Mouse (Mus musculus): ENCODE measurements around the gene Mfsd2a.
A peak's percentile ranks its signal among the peaks of the same experiment; 100 is the strongest.
"Not testable (repeated sequence)": the region's sequence is repeated elsewhere in the genome, so short reads cannot be mapped to it uniquely, and the experiment has no call there.

Gene Mfsd2a

GRCm38 (mm10) chr4:122961100-122961567 lies at the start of gene Mfsd2a:
Gene Mfsd2a (minus strand): TSS chr4:122961188.
- no peak for DNase-seq (ENCODE audit: low read depth, low spot score)

- peak; percentile 92 for DNase-seq (ENCODE audit: low read depth, low spot score)
These were observed 44.3 kb upstream of the Mfsd2a start for GRCm38 (mm10) chr4:123005054-123005966.

GRCm38 (mm10) chr4:123000617-123001342 lies 39.8 kb upstream of the Mfsd2a start:
- no peak for DNase-seq (ENCODE audit: low read depth, low spot score)

- DNase-seq (ENCODE audit: low read depth, low spot score): no peak
These were observed 39.1 kb upstream of the Mfsd2a start for GRCm38 (mm10) chr4:123000130-123000529.

- no peak for DNase-seq (ENCODE audit: low read depth, low spot score)
These were observed 38.3 kb upstream of the Mfsd2a start for GRCm38 (mm10) chr4:122999263-122999691.

GRCm38 (mm10) chr4:122998537-122999262 lies 37.7 kb upstream of the Mfsd2a start:
- DNase-seq (ENCODE audit: low read depth, low spot score): no peak

- no peak for DNase-seq (ENCODE audit: low read depth, low spot score)
These were observed 35.8 kb upstream of the Mfsd2a start for GRCm38 (mm10) chr4:122996618-122997381.

- DNase-seq (ENCODE audit: low read depth, low spot score): no peak
These were observed 35.2 kb upstream of the Mfsd2a start for GRCm38 (mm10) chr4:122996221-122996617.

- peak; percentile 51 for DNase-seq (ENCODE audit: low read depth, low spot score)
These were observed 34.6 kb upstream of the Mfsd2a start, which contains the start of gene Mycl for GRCm38 (mm10) chr4:122995404-122996220. Gene Mycl (plus strand): TSS chr4:122995652.

DNA sequence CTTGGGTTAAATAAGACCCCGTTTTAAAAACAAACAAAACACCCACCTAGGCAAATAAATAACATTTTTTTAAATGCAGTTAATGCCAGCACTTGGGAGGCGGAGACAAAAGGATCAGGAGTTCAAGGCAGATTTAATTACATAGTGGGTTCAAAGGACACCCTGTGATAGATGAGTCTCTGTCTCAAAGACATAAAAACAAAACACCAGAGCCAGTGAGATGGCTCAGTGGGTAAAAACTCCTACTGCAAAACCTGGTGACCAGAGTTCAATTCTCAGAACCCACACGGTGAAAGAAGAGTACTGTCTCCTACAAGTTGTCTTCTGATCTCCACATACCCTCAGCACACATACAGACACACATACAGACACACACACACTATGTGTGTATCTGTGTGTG lies 31.3 kb upstream of the Mfsd2a start:
- no peak for DNase-seq (ENCODE audit: low read depth, low spot score)

DNA sequence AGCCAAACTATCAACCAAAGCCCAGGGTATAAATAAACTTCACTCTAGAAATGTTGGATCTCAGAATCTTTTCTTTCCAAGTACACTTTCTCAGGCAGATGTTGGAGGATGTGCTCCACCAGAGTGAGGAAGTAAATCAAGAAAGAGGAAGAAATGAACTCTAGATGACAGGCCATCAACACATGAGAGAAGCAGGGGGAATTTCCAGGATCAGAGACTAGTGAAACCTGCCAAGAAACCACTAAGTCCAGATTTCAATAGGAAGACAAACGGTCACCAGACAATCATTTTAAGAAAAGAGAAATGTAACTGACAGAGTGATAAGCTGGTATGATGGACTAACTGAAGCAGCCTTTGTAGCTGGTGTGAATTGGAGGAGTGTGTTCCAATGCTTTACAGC lies 30.2 kb upstream of the Mfsd2a start:
- no peak for DNase-seq (ENCODE audit: low read depth, low spot score)

GRCm38 (mm10) chr4:122988004-122988403 lies 27.0 kb upstream of the Mfsd2a start:
- not testable (repeated sequence) for DNase-seq (ENCODE audit: low read depth, low spot score)

DNA sequence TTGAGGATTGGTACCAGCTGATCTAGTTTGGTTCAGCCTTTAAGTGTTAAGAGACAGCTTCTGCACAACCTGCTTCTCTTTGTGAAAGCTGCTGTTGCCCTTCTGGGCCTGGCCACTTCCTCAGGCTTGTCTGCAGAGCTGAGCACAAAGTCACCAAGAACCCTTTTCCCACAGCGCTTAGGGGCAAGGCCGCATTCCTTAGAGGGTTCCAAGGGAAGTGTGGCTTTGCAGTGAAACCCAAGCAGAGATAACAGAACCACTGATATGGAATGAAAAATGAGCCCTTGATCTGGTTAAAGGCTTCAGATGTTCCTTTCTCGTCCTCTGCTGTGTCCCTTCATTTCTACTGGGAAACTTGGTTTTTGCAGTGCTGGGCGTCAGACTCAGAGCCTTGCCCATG lies 26.4 kb upstream of the Mfsd2a start:
- DNase-seq (ENCODE audit: low read depth, low spot score): no peak

DNA sequence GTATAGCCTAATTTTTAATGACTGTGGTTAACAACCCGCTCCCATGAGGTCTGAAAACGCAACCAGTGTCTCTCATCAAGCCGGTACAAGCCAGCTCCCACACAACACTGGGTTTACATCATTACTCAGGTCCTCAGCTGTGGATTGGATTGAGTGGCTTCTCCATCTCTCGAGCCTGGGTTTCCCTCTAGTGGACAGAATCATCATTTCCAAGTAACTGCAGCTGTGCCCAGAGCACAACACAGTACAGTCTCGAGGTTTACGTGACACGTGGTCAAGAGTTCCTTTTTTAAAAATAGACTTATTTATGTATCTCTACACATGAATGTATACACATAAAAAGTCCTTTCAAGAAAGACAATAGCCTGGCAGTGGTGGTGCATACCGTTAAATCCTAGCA lies 24.1 kb upstream of the Mfsd2a start:
- peak; percentile 62 for DNase-seq (ENCODE audit: low read depth, low spot score)

DNA sequence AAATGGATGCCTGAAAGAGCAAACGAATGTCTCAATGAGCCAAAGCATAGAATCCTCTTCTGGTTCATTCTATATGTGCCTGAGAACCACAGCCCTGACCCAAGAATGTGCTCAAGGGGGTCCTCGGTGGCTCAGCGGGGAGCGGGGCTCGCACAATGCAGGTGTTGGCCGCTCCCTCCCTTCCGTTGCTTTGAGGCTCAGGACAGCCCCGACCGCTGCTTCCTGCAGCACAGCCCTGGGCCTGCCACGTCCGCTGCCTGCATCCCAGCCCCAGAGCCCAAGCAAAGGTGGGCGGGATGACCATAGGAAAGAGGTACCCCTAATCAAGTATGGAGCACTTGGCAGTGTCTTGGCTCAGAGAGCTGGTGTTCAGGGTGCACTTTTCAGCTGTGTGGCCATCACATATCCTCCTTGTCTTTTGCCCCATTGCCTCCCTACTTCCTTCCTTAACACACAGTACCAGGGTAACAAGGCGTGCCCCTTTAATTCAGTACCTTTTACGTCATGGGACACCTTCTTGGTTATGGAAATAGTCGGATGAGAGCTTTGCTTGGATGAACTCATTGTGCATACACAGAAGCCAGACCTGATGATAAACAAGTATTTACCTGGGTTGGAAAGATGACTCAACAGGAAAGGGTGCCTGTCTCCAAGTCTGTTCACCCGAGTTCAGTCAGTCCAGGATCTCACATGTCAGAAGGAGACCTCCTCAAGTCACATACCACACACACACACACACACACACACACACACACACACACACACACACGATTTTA lies 22.7 kb upstream of the Mfsd2a start:
- no peak for DNase-seq (ENCODE audit: low read depth, low spot score)

- DNase-seq (ENCODE audit: low read depth, low spot score): no peak
These were observed 21.5 kb upstream of the Mfsd2a start for GRCm38 (mm10) chr4:122982537-122982936.

DNA sequence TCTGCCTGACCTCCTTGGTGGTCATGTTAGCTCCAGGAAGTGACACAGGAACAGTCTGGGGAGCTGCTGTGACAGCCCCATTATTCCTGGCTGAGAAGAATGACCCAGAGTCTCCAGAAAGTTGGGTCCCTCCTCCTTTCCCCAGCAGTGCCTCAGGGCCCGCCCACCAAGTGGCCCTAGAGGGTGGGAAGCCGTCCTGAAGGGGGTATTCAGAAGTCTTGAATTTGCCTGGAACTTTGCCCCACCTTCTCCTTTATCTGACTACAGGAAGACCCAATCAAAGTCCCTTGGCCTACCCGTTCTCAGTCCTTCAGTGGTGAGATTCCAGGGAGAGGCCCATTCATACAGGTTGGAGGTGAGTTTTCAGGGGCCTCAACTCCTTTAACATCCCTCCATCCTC lies 20.9 kb upstream of the Mfsd2a start:
- DNase-seq (ENCODE audit: low read depth, low spot score): no peak

DNA sequence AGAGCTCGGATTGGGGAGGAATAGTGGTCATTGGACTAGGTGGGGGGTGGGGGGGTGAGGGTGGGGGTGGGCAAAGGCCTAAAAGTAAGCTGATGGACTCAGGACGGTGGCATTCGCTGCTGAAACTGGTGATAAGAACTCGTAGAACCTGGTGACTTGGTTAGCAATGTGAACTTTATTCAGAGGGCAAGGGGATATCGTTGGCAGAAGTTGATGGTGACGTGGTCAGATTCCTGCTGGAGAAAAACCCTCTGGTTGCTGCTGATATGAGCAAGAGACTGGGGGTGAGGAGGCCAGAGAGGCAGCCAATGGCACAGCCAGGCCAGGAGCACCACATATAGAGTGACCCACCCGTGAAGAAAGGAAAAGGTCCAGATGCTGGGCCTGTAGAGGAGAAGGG lies 20.2 kb upstream of the Mfsd2a start:
- no peak for DNase-seq (ENCODE audit: low read depth, low spot score)

GRCm38 (mm10) chr4:122980684-122981083 lies 19.7 kb upstream of the Mfsd2a start:
- DNase-seq (ENCODE audit: low read depth, low spot score): no peak

All from telencephalon, adult 2 months (tissue).